Mouse (Mus musculus) intestine, embryonic 16.5 days (tissue): ENCODE measurements around the gene Polm. TPM values are rescaled to one million over a fixed set of nuclear protein-coding genes. Genes with fewer than 3 reads are reported as not detected.

Experiments
- ATAC-seq: fragments of 200-750 bp; cut with Nextera tagmentation; 2 replicates; pipeline ENCODE4 v1.8.0; 2017; ENCODE audit warnings: moderate TSS enrichment, moderate library complexity
- H3K27ac ChIP-seq: fragments of 300-500 bp; sonication (generic); 2 replicates; pipeline ENCODE4 v1.5.1; 2014; ENCODE audit warnings: mild to moderate bottlenecking, low read length
- H3K27me3 ChIP-seq: fragments of 300-500 bp; sonication (generic); replicated peaks from 2 replicates; pipeline ENCODE4 v1.6.1; 2014; ENCODE audit warnings: low read length, control low read depth, mixed read lengths; ENCODE audit not compliant: control insufficient read depth, insufficient read depth
- H3K36me3 ChIP-seq: fragments of 300-500 bp; sonication (generic); 2 replicates; pipeline ENCODE4 v1.6.1; 2014; ENCODE audit warnings: low read length, control low read depth; ENCODE audit not compliant: control insufficient read depth, insufficient read depth
- H3K4me1 ChIP-seq: fragments of 300-500 bp; sonication (generic); 2 replicates; pipeline ENCODE4 v1.6.1; 2014; ENCODE audit warnings: low read length, control low read depth, mixed read lengths; ENCODE audit not compliant: control insufficient read depth, insufficient read depth
- H3K4me2 ChIP-seq: fragments of 300-500 bp; sonication (generic); 2 replicates; pipeline ENCODE4 v1.6.1; 2014; ENCODE audit warnings: low read depth, low read length, control low read depth
- H3K4me3 ChIP-seq: fragments of 300-500 bp; sonication (generic); 2 replicates; pipeline ENCODE4 v1.5.1; 2014; ENCODE audit warnings: mild to moderate bottlenecking, low read length
- H3K9ac ChIP-seq: fragments of 300-500 bp; sonication (generic); 2 replicates; pipeline ENCODE4 v1.6.1; 2014; ENCODE audit warnings: low read depth, low read length
- H3K9me3 ChIP-seq: fragments of 300-500 bp; sonication (generic); 2 replicates; pipeline ENCODE4 v1.6.1; 2016; ENCODE audit warnings: low read length, control low read depth; ENCODE audit not compliant: control insufficient read depth
- WGBS: fragments of 180-500 bp; shearing (Covaris S2); extraction: QIAGEN DNeasy Blood & Tissue Kit; methylation state at CpG from one replicate; pipeline ENCODE4 v1.1.7; 2014; 5-methylcytosine and 5-hydroxymethylcytosine counted together
- polyA plus RNA-seq: library from polyadenylated mRNA; unstranded; fragments of >200 nt; fragmentation: Nextera tagmentation; extraction: Ambion mirVana; gene quantifications from 2 replicates; pipeline ENCODE4 v1.2.1, GENCODE M21; 2015

Gene Polm
- polyA plus RNA-seq, 1 experiment from 2014 or later = 12.5 TPM

DNA sequence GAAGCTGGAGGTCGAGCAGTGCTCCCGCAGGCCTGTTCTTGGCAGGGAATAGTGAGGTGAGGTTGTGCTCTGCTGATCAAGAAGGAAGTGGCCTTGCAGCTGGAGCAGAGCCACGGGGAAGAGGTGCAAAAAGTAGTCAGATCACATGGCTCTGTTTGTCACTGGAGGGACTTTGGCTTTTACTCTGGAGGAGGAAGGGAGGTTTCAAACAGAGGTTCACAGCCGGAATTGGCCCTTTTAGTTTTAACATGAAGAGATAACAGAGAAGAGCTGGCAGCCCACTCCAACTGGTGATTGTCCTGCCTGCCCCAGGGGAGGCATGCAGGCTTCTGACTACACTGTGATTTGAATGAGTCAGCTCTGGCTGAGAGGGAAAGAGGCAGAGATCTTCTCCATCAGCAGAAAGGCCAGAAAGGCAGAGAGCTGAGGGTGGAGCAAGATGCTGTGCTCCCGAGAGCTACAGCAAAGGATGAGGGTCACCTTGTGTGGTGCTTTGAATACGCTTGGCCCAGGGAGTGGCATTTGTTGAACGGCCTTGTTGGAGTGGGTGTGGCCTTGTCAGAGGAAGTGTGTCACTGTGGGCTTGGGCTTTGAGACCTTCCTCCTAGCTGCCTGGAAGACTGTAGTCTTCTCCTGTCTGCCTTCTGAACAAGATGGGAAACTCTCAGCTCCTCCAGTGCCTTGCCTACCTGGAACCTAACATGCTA lies 9.0 kb upstream of the Polm start:
- Histone ChIP-seq H3K9me3 (no peaks in the 10 kb centered on the region), H3K4me2 (no peak overlapping the region), H3K36me3 (no peaks in the 10 kb centered on the region), H3K4me1 (no peaks in the 10 kb centered on the region), H3K27me3 (no peaks in the 10 kb centered on the region), H3K4me3 (no peak overlapping the region), H3K27ac (no peak overlapping the region), H3K9ac (no peak overlapping the region)
- peak; percentile 68 for ATAC-seq
- 59% methylated on average over 7 of the region's 7 CpGs for WGBS

DNA sequence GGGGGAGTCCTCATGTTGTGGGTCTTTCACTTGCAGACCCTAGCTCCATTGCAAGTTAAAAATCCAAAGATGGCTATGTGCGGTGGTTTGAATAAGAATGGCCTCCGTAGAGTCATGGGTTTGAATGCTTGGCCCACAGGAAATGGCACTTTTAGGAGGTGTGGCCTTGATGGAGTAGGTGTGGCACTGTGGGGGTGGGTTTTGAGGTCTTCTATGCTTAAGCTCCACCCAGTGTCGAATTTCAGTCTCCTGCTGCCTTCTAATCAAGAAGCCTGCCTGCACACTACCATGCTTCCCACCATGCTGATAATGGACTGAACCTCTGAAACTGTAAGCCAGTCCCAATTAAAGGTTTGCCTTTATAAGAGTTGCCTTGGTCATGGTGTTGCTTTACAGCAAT lies 5.3 kb upstream of the Polm start:
- no peak for ATAC-seq
- Histone ChIP-seq H3K4me2 (no peak overlapping the region), H3K4me3 (no peak overlapping the region), H3K9ac (no peak overlapping the region), H3K27me3 (no peaks in the 10 kb centered on the region), H3K9me3 (no peaks in the 10 kb centered on the region), H3K4me1 (no peaks in the 10 kb centered on the region), H3K27ac (no peak overlapping the region), H3K36me3 (no peaks in the 10 kb centered on the region)
- 85% methylated on average over 3 of the region's 3 CpGs for WGBS

DNA sequence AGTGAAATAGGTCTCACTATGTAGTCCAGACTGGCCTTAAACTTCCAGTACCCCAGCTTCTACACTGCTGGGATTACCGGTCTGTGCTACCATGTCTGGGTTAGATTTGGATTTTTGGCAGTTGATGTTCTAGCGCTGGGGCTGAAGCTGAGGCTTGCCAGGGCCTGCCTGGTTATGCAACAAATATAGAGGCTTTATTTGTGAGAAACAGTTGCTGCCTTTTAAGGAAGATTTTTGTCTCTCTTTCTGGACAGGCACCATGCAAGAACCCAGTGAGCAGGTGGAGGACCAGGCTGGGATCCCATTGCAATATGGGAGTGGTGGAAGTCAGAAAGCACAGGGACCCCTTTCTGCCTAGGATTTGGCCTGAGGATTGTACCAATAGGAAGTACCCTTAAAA lies 3.9 kb upstream of the Polm start:
- 92% methylated on average over 2 of the region's 2 CpGs for WGBS
- Histone ChIP-seq H3K4me1 (no peaks in the 10 kb centered on the region), H3K36me3 (no peaks in the 10 kb centered on the region), H3K9ac (no peak overlapping the region), H3K27me3 (no peaks in the 10 kb centered on the region), H3K4me3 (no peak overlapping the region), H3K9me3 (no peaks in the 10 kb centered on the region), H3K4me2 (no peak overlapping the region), H3K27ac (no peak overlapping the region)
- no peak for ATAC-seq

DNA sequence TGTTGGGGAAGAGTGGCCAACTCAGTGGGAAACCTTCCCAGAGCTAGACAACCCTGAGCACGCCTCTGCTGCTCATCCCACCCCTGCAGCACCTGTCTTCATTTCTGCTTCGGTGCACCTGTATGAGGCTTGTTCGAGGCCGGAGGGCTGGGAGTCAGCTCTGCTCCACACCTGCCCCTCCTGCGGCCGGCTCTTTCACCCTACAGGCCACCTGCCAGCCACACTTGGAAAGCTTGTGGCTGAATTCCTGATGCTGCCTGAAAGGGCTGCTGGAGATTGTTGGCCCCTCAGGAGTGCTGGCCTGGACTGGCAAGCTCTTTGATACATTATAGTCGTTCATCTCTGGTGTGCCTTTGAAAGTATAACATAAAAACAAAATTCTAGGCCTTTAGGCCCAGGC lies 2.5 kb upstream of the Polm start:
- no peak for ATAC-seq
- Histone ChIP-seq H3K9ac (no peak overlapping the region), H3K4me2 (no peak overlapping the region), H3K27ac (no peak overlapping the region), H3K36me3 (no peaks in the 10 kb centered on the region), H3K27me3 (no peaks in the 10 kb centered on the region), H3K9me3 (no peaks in the 10 kb centered on the region), H3K4me1 (peaks cover 4% of the 10 kb centered on the region), H3K4me3 (no peak overlapping the region)
- 85% methylated on average over 7 of the region's 7 CpGs for WGBS

DNA sequence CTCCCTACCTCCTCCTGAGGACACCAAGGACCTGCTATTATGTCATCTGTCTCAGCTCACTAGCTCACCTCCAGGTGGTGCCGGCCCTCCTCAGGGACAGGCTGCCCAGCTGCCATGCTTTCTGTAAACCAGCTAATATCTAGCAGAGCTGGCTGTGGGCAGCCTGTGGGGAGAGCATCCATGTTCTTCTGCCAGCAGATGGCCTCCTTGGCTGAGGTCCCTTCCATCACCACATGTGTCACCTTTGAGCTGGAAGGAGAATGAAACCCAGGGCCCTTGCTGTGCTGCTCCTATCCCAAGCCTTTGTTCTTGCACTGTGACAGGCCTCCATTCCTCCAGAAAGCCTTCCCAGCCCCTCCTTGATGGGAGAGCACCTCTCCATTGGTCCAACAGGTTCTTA lies 1.7 kb downstream of the Polm start:
- Histone ChIP-seq H3K4me3 (no peak overlapping the region), H3K36me3 (peaks cover 9% of the 10 kb centered on the region; the same call in 1 of the 2 replicates), H3K9ac (no peak overlapping the region), H3K27me3 (no peaks in the 10 kb centered on the region), H3K4me2 (no peak overlapping the region), H3K27ac (no peak overlapping the region), H3K4me1 (peaks cover 4% of the 10 kb centered on the region), H3K9me3 (no peaks in the 10 kb centered on the region)
- no peak for ATAC-seq
- 74% methylated on average over 1 of the region's 1 CpGs for WGBS

DNA sequence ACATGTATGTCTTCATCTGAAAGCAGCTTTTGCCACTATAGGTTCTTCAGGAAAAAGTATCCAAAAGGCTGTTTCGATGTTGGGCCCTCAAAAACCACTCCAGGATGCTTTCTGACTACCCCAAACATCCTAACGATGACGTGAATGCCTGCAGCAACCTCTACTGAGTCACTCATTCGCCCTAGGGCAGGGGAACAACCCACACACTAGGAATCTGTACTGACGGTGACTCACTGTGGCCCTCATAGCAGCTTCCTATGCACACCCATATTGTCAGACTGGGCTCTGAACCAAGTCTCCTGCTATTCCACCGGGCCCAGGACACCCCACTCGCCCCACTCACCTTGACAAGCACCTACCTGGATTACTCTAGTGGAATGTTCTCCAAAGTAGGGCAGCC lies 2.8 kb downstream of the Polm start:
- Histone ChIP-seq H3K4me2 (no peak overlapping the region), H3K4me3 (no peak overlapping the region), H3K36me3 (peaks cover 9% of the 10 kb centered on the region; the same call in 1 of the 2 replicates), H3K4me1 (peaks cover 4% of the 10 kb centered on the region), H3K9ac (no peak overlapping the region), H3K27me3 (no peaks in the 10 kb centered on the region), H3K27ac (no peak overlapping the region), H3K9me3 (no peaks in the 10 kb centered on the region)
- 89% methylated on average over 7 of the region's 7 CpGs for WGBS
- no peak for ATAC-seq

DNA sequence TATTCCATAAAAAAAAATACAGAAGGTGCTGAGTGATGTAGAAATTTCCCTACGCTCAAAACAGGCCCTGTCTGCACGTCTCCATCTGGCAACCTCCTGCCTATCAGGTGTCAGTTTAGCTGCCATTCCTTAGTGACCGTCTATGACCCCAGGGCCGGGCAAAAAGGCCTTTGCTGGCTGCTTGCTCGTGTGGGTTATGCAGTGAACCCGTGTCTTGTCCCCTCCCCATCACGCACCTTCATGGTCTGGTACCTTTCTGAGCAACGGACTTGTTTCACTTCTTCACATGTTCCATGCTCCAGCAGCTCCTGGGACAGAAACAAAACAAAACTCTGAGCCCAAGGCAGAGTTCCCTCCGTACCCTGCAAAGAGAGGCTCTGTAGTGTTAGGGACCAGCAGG lies 3.3 kb downstream of the Polm start:
- no peak for ATAC-seq

DNA sequence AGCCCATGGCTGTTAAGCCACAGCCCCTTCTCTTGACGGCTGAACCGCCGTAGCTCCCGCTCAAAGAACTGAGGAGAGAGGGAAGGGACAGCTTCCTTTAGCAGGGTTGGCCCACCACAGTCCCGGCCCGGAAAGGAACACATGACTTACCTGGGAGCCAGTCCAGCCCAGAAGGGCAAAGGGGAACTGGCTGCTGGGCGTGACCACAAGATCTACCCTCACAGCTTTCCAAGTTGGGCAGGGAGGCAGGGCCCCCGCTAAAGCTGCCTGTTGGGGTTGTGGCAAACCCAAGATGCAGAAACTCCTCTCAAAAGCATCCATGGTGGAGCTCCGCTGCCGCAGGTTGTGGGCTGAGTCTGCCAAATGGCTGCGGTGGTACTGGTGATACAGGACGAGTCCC lies 8.5 kb downstream of the Polm start:
- no peak for ATAC-seq
- no peaks in the 10 kb centered on the region for H3K27me3 ChIP-seq
- H3K4me2 ChIP-seq = no peak overlapping the region
- no peaks in the 10 kb centered on the region for H3K4me1 ChIP-seq
- H3K36me3 ChIP-seq = peaks cover 20% of the 10 kb centered on the region; the same call in 1 of the 2 replicates
- no peak overlapping the region for H3K27ac ChIP-seq
- WGBS = 93% methylated on average over 12 of the region's 12 CpGs
- H3K4me3 ChIP-seq = no peak overlapping the region
- no peak overlapping the region for H3K9ac ChIP-seq
- H3K9me3 ChIP-seq = no peaks in the 10 kb centered on the region

More for the DNA sequence above, 3.3 kb downstream of the Polm start:
- Histone ChIP-seq H3K4me1 (peaks cover 4% of the 10 kb centered on the region), H3K27me3 (no peaks in the 10 kb centered on the region), H3K9me3 (no peaks in the 10 kb centered on the region), H3K36me3 (peaks cover 12% of the 10 kb centered on the region; the same call in 1 of the 2 replicates), H3K27ac (no peak overlapping the region), H3K9ac (no peak overlapping the region), H3K4me3 (no peak overlapping the region), H3K4me2 (no peak overlapping the region)
- WGBS = 91% methylated on average over 9 of the region's 9 CpGs

DNA sequence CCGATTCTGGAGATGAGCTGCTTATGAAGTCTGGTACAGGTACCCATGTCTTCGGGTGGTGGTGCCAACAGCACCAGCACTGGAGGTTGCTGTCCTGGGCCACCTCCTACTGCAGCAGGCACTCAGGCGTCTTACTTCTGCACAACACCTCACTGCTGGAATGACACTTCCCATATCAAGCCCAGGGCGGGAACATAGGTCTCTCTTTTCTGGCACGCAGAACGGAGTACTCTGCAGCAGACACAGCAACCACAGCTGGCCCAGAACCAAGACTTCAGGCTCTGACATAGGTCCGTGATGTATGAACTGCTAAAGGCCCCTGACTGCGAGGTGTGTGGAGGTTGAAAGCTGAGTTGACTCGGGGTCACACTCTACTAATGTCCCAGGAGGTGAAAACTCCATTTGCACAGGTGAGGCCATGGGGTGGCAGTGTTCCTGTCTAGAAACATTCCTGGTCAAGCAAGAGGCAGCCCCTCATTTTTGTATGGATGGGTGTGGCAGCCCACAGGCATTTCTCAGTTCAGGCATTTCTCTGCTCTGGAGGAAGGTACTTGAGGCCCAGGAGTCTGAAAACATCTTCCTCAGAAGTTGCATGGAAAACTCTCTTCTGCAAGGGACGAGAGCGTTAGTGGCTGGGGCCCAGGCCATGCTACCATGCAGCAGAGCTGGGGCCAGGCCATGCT lies 9.2 kb downstream of the Polm start:
- Histone ChIP-seq H3K4me2 (no peak overlapping the region), H3K27me3 (no peaks in the 10 kb centered on the region), H3K4me3 (no peak overlapping the region), H3K9ac (no peak overlapping the region), H3K4me1 (no peaks in the 10 kb centered on the region), H3K9me3 (no peaks in the 10 kb centered on the region), H3K36me3 (peaks cover 17% of the 10 kb centered on the region; the same call in 1 of the 2 replicates), H3K27ac (no peak overlapping the region)
- ATAC-seq = no peak
- WGBS = 90% methylated on average over 11 of the region's 11 CpGs
